Mouse (Mus musculus): ENCODE measurements at regions not wholly inside any gene's neighbourhood (a gene's known extent, or its start where the extent isn't known, plus 50 kb on each side); places are given as distances from the start of the nearest gene placed in this dataset.
"Not testable (repeated sequence)": the region's sequence is repeated elsewhere in the genome, so short reads cannot be mapped to it uniquely, and the experiment has no call there.

- not testable (repeated sequence) for DNase-seq (ENCODE audit: low read depth, low spot score)
These were observed 77.1 kb downstream of the Olfr721-ps1 start for GRCm38 (mm10) chr14:14478159-14478558.

- peak; percentile 31 for DNase-seq (ENCODE audit: low read depth, low spot score)
These were observed 80.7 kb downstream of the Olfr721-ps1 start for GRCm38 (mm10) chr14:14481840-14482239.

- DNase-seq (ENCODE audit: low read depth, low spot score), result no peak
These were observed 85.3 kb downstream of the Olfr721-ps1 start for GRCm38 (mm10) chr14:14486356-14486755.

- no peak for DNase-seq (ENCODE audit: low read depth, low spot score)
These were observed 89.4 kb downstream of the Olfr721-ps1 start for GRCm38 (mm10) chr14:14490501-14490900.

- DNase-seq (ENCODE audit: low read depth, low spot score), result no peak
These were observed 90.9 kb downstream of the Olfr721-ps1 start for GRCm38 (mm10) chr14:14492041-14492440.

- DNase-seq (ENCODE audit: low read depth, low spot score), result no peak
These were observed 110.8 kb downstream of the Olfr721-ps1 start for GRCm38 (mm10) chr14:14511927-14512326.

GRCm38 (mm10) chr14:14513056-14513455 lies 112.0 kb downstream of the Olfr721-ps1 start:
- no peak for DNase-seq (ENCODE audit: low read depth, low spot score)

GRCm38 (mm10) chr14:14513498-14513897 lies 112.4 kb downstream of the Olfr721-ps1 start:
- DNase-seq (ENCODE audit: low read depth, low spot score), result no peak

GRCm38 (mm10) chr14:14514440-14515172 lies 113.5 kb downstream of the Olfr721-ps1 start:
- DNase-seq (ENCODE audit: low read depth, low spot score), result no peak

GRCm38 (mm10) chr14:14515363-14515762 lies 114.3 kb downstream of the Olfr721-ps1 start:
- DNase-seq (ENCODE audit: low read depth, low spot score), result no peak

GRCm38 (mm10) chr14:14515918-14516317 lies 114.8 kb downstream of the Olfr721-ps1 start:
- DNase-seq (ENCODE audit: low read depth, low spot score), result no peak

- no peak for DNase-seq (ENCODE audit: low read depth, low spot score)
These were observed 116.9 kb downstream of the Olfr721-ps1 start for GRCm38 (mm10) chr14:14518027-14518426.

- no peak for DNase-seq (ENCODE audit: low read depth, low spot score)
These were observed 117.7 kb downstream of the Olfr721-ps1 start for GRCm38 (mm10) chr14:14518841-14519240.

- DNase-seq (ENCODE audit: low read depth, low spot score), result no peak
These were observed 119.1 kb downstream of the Olfr721-ps1 start for GRCm38 (mm10) chr14:14520195-14520594.

- DNase-seq (ENCODE audit: low read depth, low spot score), result not testable (repeated sequence)
These were observed 120.2 kb downstream of the Olfr721-ps1 start for GRCm38 (mm10) chr14:14521331-14521730.

- no peak for DNase-seq (ENCODE audit: low read depth, low spot score)
These were observed 124.1 kb downstream of the Olfr721-ps1 start for GRCm38 (mm10) chr14:14525225-14525624.

- DNase-seq (ENCODE audit: low read depth, low spot score), result no peak
These were observed 127.3 kb downstream of the Olfr721-ps1 start for GRCm38 (mm10) chr14:14528437-14528836.

- DNase-seq (ENCODE audit: low read depth, low spot score), result no peak
These were observed 140.1 kb downstream of the Olfr721-ps1 start for GRCm38 (mm10) chr14:14541206-14541605.

GRCm38 (mm10) chr14:14541705-14542104 lies 140.6 kb downstream of the Olfr721-ps1 start:
- DNase-seq (ENCODE audit: low read depth, low spot score), result no peak

- no peak for DNase-seq (ENCODE audit: low read depth, low spot score)
These were observed 143.1 kb downstream of the Olfr721-ps1 start for GRCm38 (mm10) chr14:14544236-14544635.

- no peak for DNase-seq (ENCODE audit: low read depth, low spot score)
These were observed 149.9 kb upstream of the Slc4a7 start for GRCm38 (mm10) chr14:14552201-14552600.

- DNase-seq (ENCODE audit: low read depth, low spot score), result peak; percentile 59
These were observed 127.2 kb upstream of the Slc4a7 start for GRCm38 (mm10) chr14:14574851-14575250.

- DNase-seq (ENCODE audit: low read depth, low spot score), result no peak
These were observed 110.1 kb upstream of the Slc4a7 start for GRCm38 (mm10) chr14:14591939-14592338.

GRCm38 (mm10) chr14:14594753-14595152 lies 107.3 kb upstream of the Slc4a7 start:
- no peak for DNase-seq (ENCODE audit: low read depth, low spot score)
